Mouse (Mus musculus) hindbrain, embryonic 15.5 days (tissue): ENCODE data around the gene Zfp870. TPM values are rescaled to one million over a fixed set of nuclear protein-coding genes. Genes with fewer than 3 reads are reported as not detected.

Source experiments
- ATAC-seq: fragments of 200-750 bp; cut with Nextera tagmentation; 2 replicates; pipeline ENCODE4 v1.8.0; 2017; ENCODE audit warnings: low read depth, moderate number of reproducible peaks, moderate TSS enrichment; ENCODE audit not compliant: low FRiP score
- H3K27ac ChIP-seq: fragments of 300-500 bp; sonication (generic); replicated peaks from 2 replicates; pipeline ENCODE4 v1.5.1; 2015; ENCODE audit warnings: mild to moderate bottlenecking, inconsistent platforms
- H3K27me3 ChIP-seq: fragments of 300-500 bp; sonication (generic); 2 replicates; pipeline ENCODE4 v1.6.1; 2015; ENCODE audit warnings: control low read depth, inconsistent platforms
- H3K36me3 ChIP-seq: fragments of 300-500 bp; sonication (generic); 2 replicates; pipeline ENCODE4 v1.6.1; 2015; ENCODE audit warnings: control low read depth, inconsistent platforms
- H3K4me1 ChIP-seq: fragments of 300-500 bp; sonication (generic); replicated peaks from 2 replicates; pipeline ENCODE4 v1.6.1; 2015; ENCODE audit warnings: control low read depth, inconsistent platforms
- H3K4me2 ChIP-seq: fragments of 300-500 bp; sonication (generic); 2 replicates; pipeline ENCODE4 v1.6.1; 2015; ENCODE audit warnings: moderate library complexity, mild to moderate bottlenecking, inconsistent platforms
- H3K4me3 ChIP-seq: fragments of 300-500 bp; sonication (generic); 2 replicates; pipeline ENCODE4 v1.5.1; 2015; ENCODE audit warnings: mild to moderate bottlenecking, inconsistent platforms
- H3K9ac ChIP-seq: fragments of 300-500 bp; sonication (generic); 2 replicates; pipeline ENCODE4 v1.6.1; 2015; ENCODE audit warnings: inconsistent platforms
- H3K9me3 ChIP-seq: fragments of 300-500 bp; sonication (generic); 2 replicates; pipeline ENCODE4 v1.6.1; 2016; ENCODE audit warnings: control low read depth, inconsistent platforms
- WGBS: fragments of 180-500 bp; shearing (Covaris S2); methylation state at CpG from one replicate; pipeline ENCODE4 v1.1.7; 2015; 5-methylcytosine and 5-hydroxymethylcytosine counted together
- polyA plus RNA-seq: library from polyadenylated mRNA; unstranded; fragments of >200 nt; fragmentation: Nextera tagmentation; extraction: Ambion mirVana; gene quantifications from 2 replicates; pipeline ENCODE4 v1.2.1, GENCODE M21; 2015

The Zfp870 gene
- polyA plus RNA-seq, 1 experiment from 2014 or later, result 7.9 TPM

- 57% methylated on average over 1 of the region's 1 CpGs for whole genome bisulfite sequencing
- H3K4me1 ChIP-seq, result 0 out of 2 replicates have a peak, but pooled peaks cover 4% of the 10 kb centered on the region
- ATAC-seq, result no peak
- no peak overlapping the region for H3K9ac ChIP-seq
- no peak overlapping the region for H3K27ac ChIP-seq
- H3K4me2 ChIP-seq, result no peak overlapping the region
- H3K9me3 ChIP-seq, result no peaks in the 10 kb centered on the region
- H3K4me3 ChIP-seq, result no peak overlapping the region
- 0 out of 2 replicates have a peak, but pooled peaks cover 9% of the 10 kb centered on the region for H3K27me3 ChIP-seq
- H3K36me3 ChIP-seq, result no peaks in the 10 kb centered on the region
These were observed 10.5 kb upstream of the Zfp870 start for GRCm38 (mm10) chr17:32901751-32902525.

DNA sequence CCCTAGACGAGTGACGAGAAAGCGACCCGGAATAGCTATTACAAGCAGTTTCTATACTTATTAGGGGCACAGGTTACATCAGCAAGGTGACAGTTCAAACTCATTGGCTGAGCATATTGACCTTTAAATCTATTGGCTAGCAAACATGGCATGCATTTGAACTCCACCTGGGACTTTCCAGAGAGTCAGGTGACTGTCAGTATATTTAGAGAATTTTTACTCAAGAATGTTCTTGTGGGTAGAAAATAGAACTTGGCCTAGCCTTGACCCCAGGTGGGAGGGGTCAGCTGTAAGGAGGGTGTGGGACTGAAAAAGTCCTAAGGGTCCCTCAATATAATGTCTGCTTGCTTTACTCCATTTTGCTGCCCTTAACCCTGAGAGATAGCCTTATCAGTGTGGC, 4.0 kb upstream of the Zfp870 start:
- no peak for ATAC-seq
- 87% methylated on average over 4 of the region's 4 CpGs for WGBS
- H3K4me2 ChIP-seq, result no peak overlapping the region
- peaks cover 8% of the 10 kb centered on the region for H3K4me1 ChIP-seq
- H3K27me3 ChIP-seq, result no peaks in the 10 kb centered on the region
- H3K9ac ChIP-seq, result no peak overlapping the region
- H3K27ac ChIP-seq, result no peak overlapping the region
- H3K36me3 ChIP-seq, result no peaks in the 10 kb centered on the region
- no peaks in the 10 kb centered on the region for H3K9me3 ChIP-seq
- H3K4me3 ChIP-seq, result no peak overlapping the region

GRCm38 (mm10) chr17:32893901-32894300, 2.5 kb upstream of the Zfp870 start:
- ATAC-seq, result no peak
- H3K4me2 ChIP-seq, result no peak overlapping the region
- peaks cover 19% of the 10 kb centered on the region for H3K4me1 ChIP-seq
- no peak overlapping the region for H3K27ac ChIP-seq
- H3K4me3 ChIP-seq, result no peak overlapping the region
- 80% methylated on average over 3 of the region's 3 CpGs for WGBS
- no peak overlapping the region for H3K9ac ChIP-seq
- no peaks in the 10 kb centered on the region for H3K27me3 ChIP-seq
- no peaks in the 10 kb centered on the region for H3K9me3 ChIP-seq
- H3K36me3 ChIP-seq, result no peaks in the 10 kb centered on the region

DNA sequence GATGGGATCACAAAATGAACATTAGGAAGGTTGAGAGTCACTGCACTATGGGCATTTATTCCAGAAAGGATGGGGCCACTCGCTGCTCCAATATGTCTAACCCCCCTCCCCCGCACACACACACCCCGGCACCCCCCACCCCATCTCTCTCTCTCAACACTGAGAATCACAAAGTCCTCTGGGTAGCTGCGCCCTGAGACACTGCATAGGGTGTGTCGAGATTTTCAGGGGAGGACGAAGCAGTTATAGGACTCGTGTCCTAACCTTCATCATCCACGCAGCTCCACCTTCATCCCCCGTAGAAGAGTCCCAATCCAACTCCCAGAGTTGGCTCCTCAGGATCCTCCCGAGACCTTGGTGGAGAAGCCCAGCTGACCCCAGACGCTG, 597 bp downstream of the Zfp870 start:
- Histone ChIP-seq H3K27me3 (no peaks in the 10 kb centered on the region), H3K4me2 (peak overlapping the region; percentile 82), H3K36me3 (peaks cover 3% of the 10 kb centered on the region; the same call in 1 of the 2 replicates), H3K4me3 (peak overlapping the region; percentile 57), H3K9ac (peak overlapping the region; percentile 79), H3K27ac (peak overlapping the region; percentile 83), H3K4me1 (peaks cover 19% of the 10 kb centered on the region), H3K9me3 (no peaks in the 10 kb centered on the region)
- peak; percentile 52; the same call in 1 of the 2 replicates for ATAC-seq
- WGBS, result 5% methylated on average over 11 of the region's 11 CpGs

GRCm38 (mm10) chr17:32889611-32890010, 1.8 kb downstream of the Zfp870 start:
- H3K4me3 ChIP-seq, result no peak overlapping the region
- no peak overlapping the region for H3K27ac ChIP-seq
- H3K36me3 ChIP-seq, result peaks cover 10% of the 10 kb centered on the region
- no peaks in the 10 kb centered on the region for H3K9me3 ChIP-seq
- peak overlapping the region; percentile 82; the same call in 1 of the 2 replicates for H3K4me2 ChIP-seq
- 96% methylated on average over 6 of the region's 6 CpGs for WGBS
- ATAC-seq, result no peak
- peaks cover 19% of the 10 kb centered on the region for H3K4me1 ChIP-seq
- no peak overlapping the region for H3K9ac ChIP-seq
- H3K27me3 ChIP-seq, result no peaks in the 10 kb centered on the region

- Histone ChIP-seq H3K4me3 (no peak overlapping the region), H3K4me2 (no peak overlapping the region), H3K27me3 (peaks cover 3% of the 10 kb centered on the region; the same call in 1 of the 2 replicates), H3K9me3 (no peaks in the 10 kb centered on the region), H3K27ac (no peak overlapping the region), H3K9ac (no peak overlapping the region), H3K4me1 (no peaks in the 10 kb centered on the region), H3K36me3 (peaks cover 52% of the 10 kb centered on the region)
- ATAC-seq, result no peak
- WGBS, result 92% methylated on average over 14 of the region's 14 CpGs
These were observed 10.9 kb downstream of the Zfp870 start for GRCm38 (mm10) chr17:32880320-32881218.

DNA sequence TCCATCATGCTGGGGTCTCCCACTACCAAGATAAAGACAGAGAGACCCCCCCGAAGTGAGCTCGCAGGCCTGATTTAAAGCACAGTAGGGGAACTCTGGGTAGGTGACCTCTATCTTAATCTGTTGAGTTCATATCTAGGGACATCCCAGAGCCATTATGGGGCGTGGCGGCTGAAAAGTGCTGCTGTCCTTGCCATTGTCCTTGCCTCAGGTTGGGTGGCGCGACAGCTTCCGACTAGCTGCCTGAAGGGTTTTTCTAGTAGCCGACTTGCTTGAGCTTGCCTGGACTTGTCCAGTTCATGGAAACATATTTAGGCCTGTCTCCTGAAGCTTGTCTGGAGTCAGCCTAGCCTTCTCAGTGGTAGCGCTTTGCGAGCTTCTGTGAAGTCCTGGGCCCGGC, 12.7 kb downstream of the Zfp870 start:
- H3K27ac ChIP-seq, result no peak overlapping the region
- no peak for ATAC-seq
- 96% methylated on average over 11 of the region's 11 CpGs for WGBS

DNA sequence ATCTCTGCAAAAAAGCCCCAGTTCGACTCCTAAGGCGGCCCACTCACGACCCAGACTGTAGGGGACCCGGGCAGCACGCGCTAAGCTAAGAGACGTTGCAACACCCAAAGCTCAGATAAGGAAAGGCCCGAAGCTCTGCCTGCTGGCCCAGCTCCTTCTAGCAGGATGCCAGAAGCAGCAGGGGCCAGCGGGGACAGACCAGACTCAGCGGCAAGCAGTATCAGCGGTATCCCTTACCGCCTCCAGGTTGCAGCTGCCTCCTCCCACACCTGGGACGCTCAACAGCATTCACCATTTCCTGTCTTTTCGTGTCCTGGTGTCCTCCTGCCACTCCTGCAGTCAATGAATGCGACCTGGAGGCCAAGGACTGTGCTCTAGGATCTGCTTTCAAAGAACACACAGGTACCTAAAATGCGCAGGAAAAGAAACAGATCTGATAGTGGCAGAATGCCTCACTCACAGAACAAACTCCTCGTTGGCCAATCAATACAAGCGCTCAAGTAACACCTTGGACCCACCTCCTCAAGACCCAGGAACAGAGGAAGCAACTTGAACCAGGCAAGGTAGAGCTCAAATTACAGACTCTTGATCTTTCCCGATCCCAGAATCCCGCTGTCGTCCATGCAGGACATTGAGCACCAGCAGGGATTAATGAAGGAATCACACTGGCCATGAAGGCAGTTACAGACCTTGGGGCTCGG, 13.8 kb downstream of the Zfp870 start:
- H3K36me3 ChIP-seq, result peaks cover 27% of the 10 kb centered on the region
- H3K9me3 ChIP-seq, result no peaks in the 10 kb centered on the region
- 15% methylated on average over 22 of the region's 22 CpGs for WGBS
- H3K4me2 ChIP-seq, result no peak overlapping the region
- ATAC-seq, result no peak
- no peak overlapping the region for H3K9ac ChIP-seq
- H3K27ac ChIP-seq, result no peak overlapping the region
- H3K4me1 ChIP-seq, result no peaks in the 10 kb centered on the region
- peaks cover 3% of the 10 kb centered on the region; the same call in 1 of the 2 replicates for H3K27me3 ChIP-seq
- H3K4me3 ChIP-seq, result no peak overlapping the region

More for the DNA sequence above, 12.7 kb downstream of the Zfp870 start:
- H3K9ac ChIP-seq, result no peak overlapping the region
- H3K4me3 ChIP-seq, result no peak overlapping the region
- peaks cover 3% of the 10 kb centered on the region; the same call in 1 of the 2 replicates for H3K27me3 ChIP-seq
- H3K4me2 ChIP-seq, result no peak overlapping the region
- H3K4me1 ChIP-seq, result no peaks in the 10 kb centered on the region
- no peaks in the 10 kb centered on the region for H3K9me3 ChIP-seq
- H3K36me3 ChIP-seq, result peaks cover 37% of the 10 kb centered on the region

DNA sequence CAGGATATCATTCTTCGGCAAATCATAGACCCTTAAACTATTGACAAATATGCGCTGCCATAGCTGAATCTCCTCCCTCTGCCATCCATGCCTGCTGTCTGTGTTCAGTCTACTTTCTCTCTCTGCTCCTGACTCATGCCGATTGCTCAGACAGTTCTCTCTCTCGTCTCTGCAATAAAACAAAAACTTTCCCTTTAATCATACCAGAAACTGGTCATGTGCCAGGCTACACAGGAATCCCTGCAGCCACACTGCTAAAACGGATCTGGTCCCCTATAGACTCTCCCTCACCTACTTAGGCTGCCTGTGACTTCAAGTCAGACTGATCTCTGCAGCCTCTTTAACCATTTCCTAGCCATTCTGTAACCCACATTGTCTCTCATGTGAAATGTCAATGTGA, 18.7 kb downstream of the Zfp870 start:
- Histone ChIP-seq H3K9ac (no peak overlapping the region), H3K27ac (no peak overlapping the region), H3K27me3 (peaks cover 3% of the 10 kb centered on the region; the same call in 1 of the 2 replicates), H3K4me1 (no peaks in the 10 kb centered on the region), H3K4me2 (no peak overlapping the region), H3K36me3 (no peaks in the 10 kb centered on the region), H3K9me3 (no peaks in the 10 kb centered on the region), H3K4me3 (no peak overlapping the region)
- ATAC-seq, result no peak
- WGBS, result 73% methylated on average over 5 of the region's 5 CpGs

- Histone ChIP-seq H3K27me3 (no peaks in the 10 kb centered on the region), H3K4me1 (no peaks in the 10 kb centered on the region), H3K4me2 (no peak overlapping the region), H3K36me3 (no peaks in the 10 kb centered on the region), H3K9ac (no peak overlapping the region), H3K27ac (no peak overlapping the region), H3K9me3 (no peaks in the 10 kb centered on the region), H3K4me3 (no peak overlapping the region)
- WGBS, result 82% methylated on average over 4 of the region's 4 CpGs
- ATAC-seq, result no peak
These were observed 19.4 kb downstream of the Zfp870 start for GRCm38 (mm10) chr17:32872091-32872490.

DNA sequence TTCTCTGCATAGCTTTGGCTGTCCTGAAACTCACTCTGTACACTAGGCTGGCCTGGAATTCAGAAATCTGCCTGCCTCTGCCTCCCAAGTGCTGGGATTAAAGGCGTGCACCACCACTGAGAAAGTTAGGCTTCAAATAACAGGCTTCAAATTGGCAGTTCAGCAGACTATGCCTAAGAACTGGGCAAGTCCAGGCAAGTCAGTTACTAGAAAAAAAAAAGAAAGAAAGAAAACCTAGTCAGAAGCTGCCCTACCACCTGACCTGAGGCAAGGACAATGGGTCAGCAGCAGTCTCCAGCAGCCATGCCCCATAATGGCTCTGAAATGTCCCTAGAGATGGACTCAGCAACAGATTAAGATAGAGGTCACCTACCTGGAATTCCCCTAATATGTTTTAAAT, 20.0 kb downstream of the Zfp870 start:
- no peak overlapping the region for H3K4me2 ChIP-seq
- H3K27ac ChIP-seq, result no peak overlapping the region
- H3K27me3 ChIP-seq, result no peaks in the 10 kb centered on the region
- H3K4me1 ChIP-seq, result no peaks in the 10 kb centered on the region
- no peaks in the 10 kb centered on the region for H3K36me3 ChIP-seq
- WGBS, result 95% methylated on average over 1 of the region's 1 CpGs
- no peak overlapping the region for H3K9ac ChIP-seq
- no peak for ATAC-seq
- H3K4me3 ChIP-seq, result no peak overlapping the region
- H3K9me3 ChIP-seq, result no peaks in the 10 kb centered on the region
